Mouse (Mus musculus): ENCODE measurements around the gene Panx1. TPM values are rescaled to one million over a fixed set of nuclear protein-coding genes. Genes with fewer than 3 reads are reported as not detected.

Gene Panx1
- polyA plus RNA-seq, 1 experiment, result 52.9 TPM

- TF ChIP-seq POLR2A (IDR thresholded peaks at IDR 0.05; ENCODE audit: low read depth, low read length) (no peak), CTCF (IDR thresholded peaks at IDR 0.05; ENCODE audit: extremely low read depth, insufficient read depth, insufficient read length, insufficient replicate concordance) (no peak)
- Histone ChIP-seq H3K4me3 (ENCODE audit: extremely low read depth, insufficient read depth, insufficient read length) (no peak overlapping the region), H3K27ac (ENCODE audit: insufficient read depth, low read length) (no peak overlapping the region), H3K27me3 (ENCODE audit: control insufficient read depth, insufficient read depth, low read length) (no peaks in the 10 kb centered on the region; the same call in 1 of the 2 replicates), H3K4me1 (ENCODE audit: control insufficient read depth, insufficient read depth, insufficient read length) (no peaks in the 10 kb centered on the region), H3K36me3 (ENCODE audit: control insufficient read depth, insufficient read depth, low read length) (no peaks in the 10 kb centered on the region)
- no peak for DNase-seq (ENCODE audit: low read depth in 1 of 2, low spot score in 2 of 2)
- WGBS, result 90% methylated on average over 4 of the region's 4 CpGs
Measured at GRCm38 (mm10) chr9:14981539-14982155, 63.6 kb downstream of the Panx1 start.

- no peak for DNase-seq (ENCODE audit: low read depth in 1 of 2, low spot score in 2 of 2)
- H3K27ac ChIP-seq (ENCODE audit: insufficient read depth, low read length), result no peak overlapping the region
- 71% methylated on average over 6 of the region's 6 CpGs for WGBS
- no peaks in the 10 kb centered on the region for H3K36me3 ChIP-seq (ENCODE audit: control insufficient read depth, insufficient read depth, low read length)
- H3K4me1 ChIP-seq (ENCODE audit: control insufficient read depth, insufficient read depth, insufficient read length), result no peaks in the 10 kb centered on the region
- no peak overlapping the region for H3K4me3 ChIP-seq (ENCODE audit: extremely low read depth, insufficient read depth, insufficient read length)
- no peaks in the 10 kb centered on the region; the same call in 1 of the 2 replicates for H3K27me3 ChIP-seq (ENCODE audit: control insufficient read depth, insufficient read depth, low read length)
- TF ChIP-seq CTCF (IDR thresholded peaks at IDR 0.05; ENCODE audit: extremely low read depth, insufficient read depth, insufficient read length, insufficient replicate concordance) (no peak), POLR2A (IDR thresholded peaks at IDR 0.05; ENCODE audit: low read depth, low read length) (no peak)
Measured at GRCm38 (mm10) chr9:14974251-14975232, 70.7 kb downstream of the Panx1 start.

GRCm38 (mm10) chr9:14973762-14974161, 71.5 kb downstream of the Panx1 start:
- no peak for TF ChIP-seq POLR2A (IDR thresholded peaks at IDR 0.05; ENCODE audit: low read depth, low read length)
- no peak for TF ChIP-seq CTCF (IDR thresholded peaks at IDR 0.05; ENCODE audit: extremely low read depth, insufficient read depth, insufficient read length, insufficient replicate concordance)
- Histone ChIP-seq H3K27ac (ENCODE audit: insufficient read depth, low read length) (no peak overlapping the region), H3K27me3 (ENCODE audit: control insufficient read depth, insufficient read depth, low read length) (no peaks in the 10 kb centered on the region), H3K4me3 (ENCODE audit: extremely low read depth, insufficient read depth, insufficient read length) (no peak overlapping the region), H3K4me1 (ENCODE audit: control insufficient read depth, insufficient read depth, insufficient read length) (no peaks in the 10 kb centered on the region), H3K36me3 (ENCODE audit: control insufficient read depth, insufficient read depth, low read length) (no peaks in the 10 kb centered on the region)
- 78% methylated on average over 7 of the region's 7 CpGs for WGBS
- DNase-seq (ENCODE audit: low read depth in 1 of 2, low spot score in 2 of 2), result no peak

- no peak overlapping the region for H3K4me3 ChIP-seq (ENCODE audit: extremely low read depth, insufficient read depth, insufficient read length)
- TF ChIP-seq POLR2A (IDR thresholded peaks at IDR 0.05; ENCODE audit: low read depth, low read length) (no peak), CTCF (IDR thresholded peaks at IDR 0.05; ENCODE audit: extremely low read depth, insufficient read depth, insufficient read length, insufficient replicate concordance) (no peak)
- DNase-seq (ENCODE audit: low read depth in 1 of 2, low spot score in 2 of 2), result no peak
- 81% methylated on average over 3 of the region's 3 CpGs for WGBS
- H3K36me3 ChIP-seq (ENCODE audit: control insufficient read depth, insufficient read depth, low read length), result no peaks in the 10 kb centered on the region
- H3K4me1 ChIP-seq (ENCODE audit: control insufficient read depth, insufficient read depth, insufficient read length), result no peaks in the 10 kb centered on the region
- no peak overlapping the region for H3K27ac ChIP-seq (ENCODE audit: insufficient read depth, low read length)
- H3K27me3 ChIP-seq (ENCODE audit: control insufficient read depth, insufficient read depth, low read length), result no peaks in the 10 kb centered on the region
Measured at GRCm38 (mm10) chr9:14970805-14971525, 74.3 kb downstream of the Panx1 start.

- DNase-seq (ENCODE audit: low read depth in 1 of 2, low spot score in 2 of 2), result no peak
- no peaks in the 10 kb centered on the region for H3K27me3 ChIP-seq (ENCODE audit: control insufficient read depth, insufficient read depth, low read length)
- WGBS, result 59% methylated on average over 4 of the region's 4 CpGs
- H3K36me3 ChIP-seq (ENCODE audit: control insufficient read depth, insufficient read depth, low read length), result no peaks in the 10 kb centered on the region
- no peak overlapping the region for H3K4me3 ChIP-seq (ENCODE audit: extremely low read depth, insufficient read depth, insufficient read length)
- no peak for TF ChIP-seq CTCF (IDR thresholded peaks at IDR 0.05; ENCODE audit: extremely low read depth, insufficient read depth, insufficient read length, insufficient replicate concordance)
- TF ChIP-seq POLR2A (IDR thresholded peaks at IDR 0.05; ENCODE audit: low read depth, low read length), result no peak
- no peak overlapping the region for H3K27ac ChIP-seq (ENCODE audit: insufficient read depth, low read length)
- H3K4me1 ChIP-seq (ENCODE audit: control insufficient read depth, insufficient read depth, insufficient read length), result no peaks in the 10 kb centered on the region
Measured at GRCm38 (mm10) chr9:14970211-14970610, 75.1 kb downstream of the Panx1 start.

GRCm38 (mm10) chr9:14967598-14967997, 77.7 kb downstream of the Panx1 start:
- no peaks in the 10 kb centered on the region for H3K4me1 ChIP-seq (ENCODE audit: control insufficient read depth, insufficient read depth, insufficient read length)
- H3K4me3 ChIP-seq (ENCODE audit: extremely low read depth, insufficient read depth, insufficient read length), result no peak overlapping the region
- WGBS, result 86% methylated on average over 1 of the region's 1 CpGs
- TF ChIP-seq CTCF (IDR thresholded peaks at IDR 0.05; ENCODE audit: extremely low read depth, insufficient read depth, insufficient read length, insufficient replicate concordance) (no peak), POLR2A (IDR thresholded peaks at IDR 0.05; ENCODE audit: low read depth, low read length) (no peak)
- DNase-seq (ENCODE audit: low read depth in 1 of 2, low spot score in 2 of 2), result no peak
- H3K27me3 ChIP-seq (ENCODE audit: control insufficient read depth, insufficient read depth, low read length), result no peaks in the 10 kb centered on the region
- H3K27ac ChIP-seq (ENCODE audit: insufficient read depth, low read length), result no peak overlapping the region
- H3K36me3 ChIP-seq (ENCODE audit: control insufficient read depth, insufficient read depth, low read length), result no peaks in the 10 kb centered on the region
